Mouse (Mus musculus) gastrocnemius, adult 18-20 months (tissue): ENCODE measurements around the gene Lsg1. TPM values are rescaled to one million over a fixed set of nuclear protein-coding genes. Genes with fewer than 3 reads are reported as not detected.

Experiments
- DNase-seq: peaks from one replicate; pipeline ENCODE4 v3.0.0; 2021; ENCODE audit warnings: low spot score
- total RNA-seq, 2 experiments: library from RNA; stranded (reverse); gene quantifications; 2 replicates each; pipeline ENCODE4 v1.2.3; 2021

Lsg1 gene
- total RNA-seq, 2 experiments from 2014 or later, result 18.6 to 18.9 TPM

- DNase-seq, result peak; percentile 86
These were observed 67.0 kb downstream of the Lsg1 start for GRCm38 (mm10) chr16:30520361-30520823.

GRCm38 (mm10) chr16:30518635-30519034 is 68.8 kb downstream of the Lsg1 start:
- DNase-seq, result peak; percentile 56

- no peak for DNase-seq
These were observed 69.6 kb downstream of the Lsg1 start for GRCm38 (mm10) chr16:30517666-30518283.

DNA sequence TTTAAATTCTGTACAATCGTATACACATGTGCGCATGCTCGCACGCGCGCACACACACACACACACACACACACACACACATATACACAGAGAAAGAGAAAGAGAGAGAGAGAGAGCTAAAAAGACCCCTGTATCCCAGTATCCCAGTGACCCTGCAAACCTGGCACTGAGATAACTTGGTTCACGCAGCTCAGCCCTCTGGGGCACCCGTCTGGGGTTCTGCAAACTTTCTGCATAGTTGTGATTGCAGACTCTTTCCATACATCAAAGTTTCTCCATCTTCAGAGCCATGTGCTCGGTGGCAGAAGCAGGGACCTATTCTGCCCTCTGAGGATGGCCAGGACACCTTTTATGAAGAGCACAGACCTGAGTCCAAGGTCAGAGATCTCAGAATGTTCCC is 70.4 kb downstream of the Lsg1 start:
- no peak for DNase-seq

- DNase-seq, result no peak
These were observed 72.0 kb downstream of the Lsg1 start for GRCm38 (mm10) chr16:30515418-30515817.

DNA sequence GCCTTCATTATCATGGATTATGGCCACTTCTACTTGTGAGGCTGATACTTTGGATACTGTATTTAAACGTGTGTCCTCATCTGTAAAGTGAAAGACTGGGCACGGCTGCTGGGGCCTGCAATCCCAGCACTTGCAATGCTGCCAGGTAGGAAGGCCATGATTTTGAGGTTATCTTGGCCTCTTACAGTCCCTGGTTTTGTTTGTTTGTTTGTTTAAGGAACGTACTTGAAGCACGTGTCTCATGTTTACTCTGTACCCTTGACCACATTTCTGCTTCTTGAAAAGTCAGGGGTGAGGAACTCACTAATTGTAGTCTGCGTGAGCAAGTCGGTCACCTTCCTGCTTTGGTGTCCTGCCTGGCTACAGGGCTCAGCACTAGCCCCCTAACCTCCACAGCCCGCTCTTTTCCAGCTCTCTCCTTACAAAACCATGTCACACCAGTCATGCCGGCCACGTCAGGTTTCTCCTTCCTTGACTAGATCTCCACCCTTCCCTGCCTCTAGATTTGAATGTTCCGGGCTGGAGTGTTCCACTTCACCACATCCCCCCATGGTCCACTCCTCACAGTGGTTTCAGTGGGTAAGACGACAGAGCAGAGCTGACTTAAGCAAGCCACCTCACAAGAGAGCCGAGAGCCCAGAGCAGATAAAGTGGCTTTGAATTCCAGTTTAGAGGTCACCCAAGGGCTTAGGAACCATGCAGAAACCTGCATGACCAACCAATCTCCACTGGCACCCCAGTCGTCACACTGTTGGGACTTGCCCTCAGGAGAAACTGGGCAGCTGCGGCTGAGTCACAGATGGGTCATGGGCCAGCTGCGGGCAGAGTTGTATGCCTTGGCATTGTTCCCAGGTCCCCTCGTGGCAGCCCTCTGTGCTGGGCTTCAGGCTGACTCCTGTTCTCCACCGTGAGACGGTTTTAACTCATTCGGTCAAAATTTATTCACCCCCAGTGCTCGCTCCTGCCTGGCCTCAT is 74.1 kb downstream of the Lsg1 start:
- DNase-seq, result no peak

- no peak for DNase-seq
These were observed 74.9 kb downstream of the Lsg1 start for GRCm38 (mm10) chr16:30512375-30513049.

DNA sequence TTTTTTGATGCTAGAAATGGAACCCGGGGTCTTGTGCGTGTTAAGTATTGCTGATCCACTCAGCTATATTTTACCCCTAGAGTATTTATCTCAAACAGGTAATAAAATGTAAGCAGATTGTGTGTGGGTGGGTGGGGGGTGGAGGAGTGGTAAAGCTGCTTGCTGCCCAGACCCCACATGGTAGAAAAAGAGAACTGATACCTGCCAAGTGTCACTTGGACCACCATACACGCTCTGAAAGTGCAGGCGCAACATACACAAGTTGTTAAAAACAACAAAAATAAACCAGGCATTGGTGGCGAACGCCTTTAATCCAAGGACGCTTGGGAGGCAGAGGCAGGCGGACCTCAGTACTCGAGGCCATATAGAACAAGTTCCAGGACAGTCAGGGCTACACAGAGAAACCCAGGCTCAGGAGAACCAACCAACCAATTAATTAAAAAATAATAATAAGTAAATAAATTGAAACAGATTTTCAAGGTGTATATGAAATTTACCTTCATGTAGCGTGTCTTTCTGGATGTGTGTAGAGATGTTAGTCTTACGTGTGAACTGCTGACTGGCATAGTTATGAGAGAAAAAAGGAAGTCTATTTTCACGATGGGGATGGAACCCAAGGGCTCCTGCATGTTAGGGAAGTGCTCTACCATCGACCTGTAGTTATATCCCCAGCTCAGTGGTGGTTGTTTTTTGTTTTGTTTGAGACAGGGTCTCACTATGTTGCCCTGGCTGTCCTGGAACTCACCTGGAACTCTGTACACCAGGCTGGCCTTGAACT is 75.6 kb downstream of the Lsg1 start:
- DNase-seq, result no peak

GRCm38 (mm10) chr16:30510504-30511451 is 76.6 kb downstream of the Lsg1 start:
- peak; percentile 88 for DNase-seq

Other genes with a start within 250 kb of the Lsg1 start
- gene Atp13a3, start 181.6 kb downstream of the Lsg1 start, total RNA-seq, result 10 to 100 TPM; 29.7 to 34.1 TPM
- gene Tmem44, start 36.8 kb downstream of the Lsg1 start, total RNA-seq, result 1 to 10 TPM; 1.3 to 1.9 TPM
- 1 to 10 TPM; 4.3 to 6.6 TPM for gene Fam43a, start 12.1 kb upstream of the Lsg1 start, total RNA-seq